Mouse (Mus musculus): ENCODE measurements around the gene Hyal2.

Hyal2 gene

GRCm38 (mm10) chr9:107587833-107588639 lies 20.3 kb downstream of the Hyal2 start:
- no peak for DNase-seq (ENCODE audit: low spot score in 2 of 2)

- peak; percentile 52 to 56 for DNase-seq (ENCODE audit: low spot score in 2 of 2)
Observed at GRCm38 (mm10) chr9:107590058-107590772, 22.5 kb downstream of the Hyal2 start.

GRCm38 (mm10) chr9:107590773-107591060 lies 23.0 kb downstream of the Hyal2 start:
- DNase-seq (ENCODE audit: low spot score in 2 of 2), result no peak

- DNase-seq (ENCODE audit: low spot score in 2 of 2), result no peak
Observed at GRCm38 (mm10) chr9:107593101-107593976, 25.6 kb downstream of the Hyal2 start.

GRCm38 (mm10) chr9:107594281-107595062 lies 26.7 kb downstream of the Hyal2 start:
- DNase-seq (ENCODE audit: low spot score in 2 of 2), result no peak

GRCm38 (mm10) chr9:107596619-107597569 lies 29.1 kb downstream of the Hyal2 start:
- DNase-seq (ENCODE audit: low spot score in 2 of 2), result no peak

- no peak for DNase-seq (ENCODE audit: low spot score in 2 of 2)
Observed at GRCm38 (mm10) chr9:107598385-107598784, 30.6 kb downstream of the Hyal2 start.

GRCm38 (mm10) chr9:107599433-107599832 lies 31.7 kb downstream of the Hyal2 start:
- DNase-seq (ENCODE audit: low spot score in 2 of 2), result no peak

- DNase-seq (ENCODE audit: low spot score in 2 of 2), result no peak
Observed at GRCm38 (mm10) chr9:107599842-107600241, 32.1 kb downstream of the Hyal2 start.

- no peak for DNase-seq (ENCODE audit: low spot score in 2 of 2)
Observed at GRCm38 (mm10) chr9:107600745-107601144, 33.0 kb downstream of the Hyal2 start.

- DNase-seq (ENCODE audit: low spot score in 2 of 2), result no peak
Observed at GRCm38 (mm10) chr9:107601275-107601674, 33.5 kb downstream of the Hyal2 start.

GRCm38 (mm10) chr9:107602068-107602648 lies 34.4 kb downstream of the Hyal2 start:
- DNase-seq (ENCODE audit: low spot score in 2 of 2), result peak; percentile 86 to 93

- DNase-seq (ENCODE audit: low spot score in 2 of 2), result no peak
Observed at GRCm38 (mm10) chr9:107603251-107603650, 35.5 kb downstream of the Hyal2 start.

- no peak for DNase-seq (ENCODE audit: low spot score in 2 of 2)
Observed at GRCm38 (mm10) chr9:107605041-107605661, 37.4 kb downstream of the Hyal2 start.

- DNase-seq (ENCODE audit: low spot score in 2 of 2), result no peak
Observed at GRCm38 (mm10) chr9:107606591-107606990, 38.8 kb downstream of the Hyal2 start.

GRCm38 (mm10) chr9:107607036-107607435 lies 39.3 kb downstream of the Hyal2 start:
- no peak for DNase-seq (ENCODE audit: low spot score in 2 of 2)

GRCm38 (mm10) chr9:107607653-107608245 lies 40.0 kb downstream of the Hyal2 start:
- DNase-seq (ENCODE audit: low spot score in 2 of 2), result no peak

- DNase-seq (ENCODE audit: low spot score in 2 of 2), result no peak
Observed at GRCm38 (mm10) chr9:107608741-107609432, 41.1 kb downstream of the Hyal2 start, which contains the start of gene Sema3b. TSS of gene Sema3b (minus strand) at chr9:107609229.
